Mouse (Mus musculus): ENCODE data around the gene Mgat3.

DNA sequence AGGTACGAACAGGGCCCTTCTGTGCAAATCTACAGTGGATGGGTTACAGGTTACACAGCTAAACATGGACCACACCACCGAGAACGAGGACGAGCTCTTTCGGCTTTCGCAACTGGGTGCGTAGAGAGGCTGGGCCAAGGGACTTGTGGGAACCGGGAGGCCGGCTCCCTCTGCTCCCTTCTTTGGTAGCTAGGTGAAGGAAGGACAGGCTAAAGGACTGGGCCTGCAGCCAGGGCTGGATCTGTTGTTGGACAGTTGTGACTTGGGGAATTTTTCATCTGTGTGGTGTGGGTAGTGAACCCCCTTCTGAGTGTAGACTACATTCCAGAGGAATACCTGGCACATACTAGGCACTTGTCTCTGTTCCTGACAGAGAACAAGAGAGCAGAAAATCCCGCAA is 20.9 kb upstream of the Mgat3 start:
- TF ChIP-seq POLR2A (IDR thresholded peaks at IDR 0.05; ENCODE audit: extremely low read depth, insufficient read depth, low read length) (no peak), CTCF (IDR thresholded peaks at IDR 0.05; ENCODE audit: low read depth, low read length) (no peak)
